Mouse (Mus musculus) small intestine, adult 2 months (tissue): Measurements from ENCODE around the gene Epas1.

Source experiments
- CTCF ChIP-seq: fragments of 200-500 bp; IDR thresholded peaks from 2 replicates; pipeline ENCODE4 v1.5.1; 2012; ENCODE audit warnings: low read depth, mild to moderate bottlenecking, control low read depth, inconsistent platforms, low read length, moderate library complexity, mixed read lengths; ENCODE audit not compliant: insufficient replicate concordance, insufficient read length; ENCODE audit errors: extremely low read depth
- POLR2A ChIP-seq: fragments of 200-500 bp; IDR thresholded peaks from 2 replicates; pipeline ENCODE4 v1.6.1; 2012; ENCODE audit warnings: low read depth, mild to moderate bottlenecking, control low read depth, inconsistent platforms, low read length, moderate library complexity

DNA sequence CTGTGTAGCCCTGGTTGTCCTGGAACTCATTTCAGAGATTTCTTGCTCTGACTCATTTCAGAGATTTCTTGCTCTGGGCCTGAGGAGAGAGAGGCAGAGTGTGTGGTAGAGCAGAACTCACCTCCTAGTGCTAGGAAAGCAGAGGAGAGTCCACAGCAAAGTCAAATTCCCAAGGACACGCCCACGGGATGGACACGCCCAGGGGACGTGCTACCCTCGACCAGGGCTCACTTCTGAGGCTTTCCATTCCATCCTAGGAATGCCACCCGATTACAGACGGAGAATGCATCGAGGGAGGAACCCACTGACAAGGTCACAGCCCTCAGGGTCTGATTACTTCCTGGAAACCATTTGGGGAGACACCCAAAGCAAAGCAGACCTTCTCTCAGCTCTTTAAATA, 39.9 kb upstream of the Epas1 start:
- no peak for TF ChIP-seq POLR2A
- TF ChIP-seq CTCF = no peak
